Mouse (Mus musculus): ENCODE results near the gene Ybx1.

The Ybx1 gene

DNA sequence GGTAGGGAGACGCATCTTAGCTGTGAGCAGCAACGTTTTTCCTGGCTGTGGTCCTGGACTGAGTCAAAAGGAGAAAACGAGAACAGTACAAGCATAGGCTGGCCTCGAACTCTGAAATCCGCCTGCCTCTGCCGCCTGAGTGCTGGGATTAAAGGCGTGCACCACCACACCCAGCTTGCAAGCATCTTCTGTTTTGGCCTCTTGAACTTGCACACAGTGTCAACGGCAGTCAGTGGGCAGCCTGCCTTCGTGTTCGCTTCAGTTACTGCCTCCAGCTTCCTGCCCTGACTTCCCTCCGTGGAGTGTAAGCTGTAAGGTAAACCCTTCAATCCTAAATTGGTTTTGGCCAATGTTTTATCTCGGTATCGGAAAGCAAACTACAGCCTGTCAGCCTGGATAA is 27.8 kb downstream of the Ybx1 start:
- no peak for DNase-seq (ENCODE audit: low spot score)

DNA sequence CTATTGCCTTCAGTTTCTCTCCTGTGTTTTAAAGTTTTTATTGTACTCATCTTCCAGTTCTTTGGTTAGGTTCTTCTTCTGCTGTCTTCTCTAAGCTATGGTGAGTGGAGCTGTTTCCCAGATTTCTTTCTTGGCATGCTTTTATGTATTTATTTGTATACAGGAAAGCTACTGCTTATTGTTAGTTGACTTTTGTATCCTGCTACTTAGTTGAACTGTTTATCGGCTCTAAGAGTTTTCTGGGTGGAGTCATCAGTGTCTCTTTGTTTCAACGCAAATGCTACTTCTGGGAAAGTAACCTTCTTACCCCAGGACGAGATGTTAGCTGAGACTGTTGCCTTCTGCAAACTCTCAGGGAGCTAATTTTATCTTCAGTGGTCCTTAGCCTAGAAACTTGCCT is 30.9 kb downstream of the Ybx1 start:
- no peak for DNase-seq (ENCODE audit: low spot score)

DNA sequence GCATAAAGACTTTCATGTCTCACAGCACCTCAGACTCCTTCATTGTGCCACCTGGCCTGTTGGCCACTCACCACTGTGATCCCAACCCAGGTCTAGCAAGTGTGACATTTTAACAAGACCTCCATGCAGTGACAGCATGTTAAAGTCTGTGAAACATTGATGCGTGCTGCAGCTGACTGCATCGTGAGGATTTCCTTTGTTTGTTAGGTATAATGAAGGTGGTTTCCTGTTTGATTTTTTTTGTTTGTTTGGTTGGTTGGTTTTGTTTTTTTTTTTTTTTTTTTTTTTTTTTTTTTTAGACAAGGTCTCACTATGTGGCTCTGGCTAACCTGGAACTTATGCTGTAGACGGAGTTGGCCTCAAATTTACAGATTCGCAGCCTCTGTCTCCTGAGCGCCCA is 31.9 kb downstream of the Ybx1 start:
- no peak for DNase-seq (ENCODE audit: low spot score)

DNA sequence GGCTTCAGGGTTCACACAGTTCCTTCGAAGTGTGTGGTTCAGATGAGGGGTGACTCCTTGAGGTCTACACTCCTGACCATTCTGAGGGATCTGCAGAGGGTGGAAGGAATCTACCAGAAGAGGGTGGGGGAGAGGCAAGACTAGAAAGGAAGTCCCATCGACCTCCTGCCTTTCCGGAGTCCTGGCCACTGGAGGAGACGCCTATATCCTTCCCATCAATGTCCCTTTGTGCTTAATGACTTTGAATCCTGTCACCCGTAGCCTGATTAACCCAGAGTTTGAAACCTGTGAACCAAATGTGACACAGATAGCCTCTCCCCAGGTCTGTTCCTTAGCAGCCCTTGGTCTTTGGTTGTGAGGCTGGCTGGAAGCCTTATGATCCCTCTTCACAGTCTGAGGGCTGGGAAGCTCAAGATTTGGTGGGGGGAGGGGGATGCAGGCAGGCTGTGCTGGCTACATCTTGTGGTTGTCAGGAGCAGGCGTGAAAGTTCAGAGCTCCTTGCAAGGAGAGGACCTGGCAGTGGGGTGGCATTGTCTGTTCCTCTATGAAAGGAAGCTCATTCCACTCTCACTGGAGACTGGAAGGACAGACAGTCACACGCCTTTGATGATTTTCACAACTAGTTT is 33.2 kb downstream of the Ybx1 start:
- DNase-seq (ENCODE audit: low spot score) = no peak

DNA sequence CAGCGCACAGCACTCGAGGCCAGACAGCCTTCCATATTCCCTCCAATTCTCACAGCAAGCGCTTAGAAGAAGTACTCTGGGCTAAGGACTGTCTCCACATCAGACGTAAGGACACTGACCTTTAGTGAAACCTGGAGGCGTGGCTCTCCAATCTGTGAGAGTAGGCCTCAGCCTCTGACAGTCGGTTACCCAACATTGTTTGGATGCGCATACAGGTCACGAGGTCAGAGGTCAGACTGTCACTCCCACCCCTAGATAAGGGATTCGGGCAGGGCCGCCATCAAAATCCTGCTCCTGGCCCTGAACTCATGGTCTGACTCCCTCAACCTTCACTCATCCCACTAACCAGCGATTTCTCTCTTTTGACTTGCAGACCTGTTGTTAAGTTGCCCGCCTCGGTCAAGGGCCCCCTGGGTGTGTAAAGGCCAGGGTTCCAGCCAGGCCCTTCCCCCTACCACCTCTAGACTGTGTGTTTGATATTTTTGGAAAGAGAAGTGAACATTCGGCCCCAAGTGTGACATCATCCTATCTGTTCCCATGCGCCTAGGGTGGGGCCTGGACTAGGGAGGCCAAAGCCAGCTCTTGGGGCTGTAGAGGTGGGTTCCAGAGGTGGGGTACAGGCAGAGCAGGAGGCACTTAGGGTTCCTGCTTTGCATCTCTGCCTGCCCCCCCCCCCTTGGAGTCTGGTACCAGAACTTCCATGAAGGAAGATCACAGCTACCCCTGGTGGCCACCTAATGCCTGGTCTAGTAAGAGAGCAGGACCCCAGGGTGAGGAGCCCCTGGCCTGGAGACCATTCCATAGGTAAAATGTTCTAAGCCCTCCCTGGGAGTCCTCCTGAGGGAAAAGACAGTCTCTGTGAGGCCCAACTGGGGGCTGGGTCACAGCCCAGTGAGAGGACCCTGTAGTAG is 34.8 kb downstream of the Ybx1 start:
- no peak for DNase-seq (ENCODE audit: low spot score)

DNA sequence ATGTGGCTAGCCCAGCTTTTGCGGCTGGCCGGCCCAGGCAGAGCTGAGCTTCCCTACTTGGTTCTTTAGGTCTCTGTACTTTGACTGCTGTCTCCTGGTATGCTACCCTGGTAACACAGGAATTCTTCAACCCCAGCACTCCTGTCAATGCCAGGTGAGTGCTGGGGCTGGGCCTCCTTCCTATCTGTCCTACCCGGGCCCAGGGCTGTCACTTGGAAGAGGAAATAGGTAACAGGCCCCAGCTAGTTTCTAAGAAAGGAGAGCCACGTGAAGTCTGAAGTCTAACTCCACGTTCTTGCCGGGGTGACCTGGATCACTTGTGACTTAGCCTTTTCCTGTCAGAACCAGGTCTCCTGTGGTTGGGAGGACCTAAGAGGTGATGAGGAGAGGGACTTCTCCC is 37.3 kb downstream of the Ybx1 start:
- DNase-seq (ENCODE audit: low spot score) = no peak

DNA sequence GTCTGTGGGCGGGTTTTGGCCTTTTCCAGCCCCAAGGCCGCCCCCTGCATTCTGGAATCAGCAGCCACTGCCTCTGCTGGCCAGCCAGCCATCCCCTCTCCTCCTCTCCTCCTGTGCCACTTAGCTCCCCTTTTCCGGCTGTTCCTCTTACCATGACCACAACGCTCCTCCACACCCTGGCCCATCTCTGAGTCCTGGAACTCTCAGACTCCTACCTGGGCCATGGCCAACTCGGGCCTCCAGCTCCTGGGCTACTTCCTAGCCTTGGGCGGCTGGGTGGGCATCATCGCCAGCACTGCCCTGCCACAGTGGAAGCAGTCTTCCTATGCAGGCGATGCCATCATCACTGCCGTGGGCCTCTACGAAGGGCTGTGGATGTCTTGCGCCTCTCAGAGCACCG is 39.1 kb downstream of the Ybx1 start, which contains the start of gene Cldn19:
Gene Cldn19, plus strand, starts transcription at position 64 of the 400 bp plus-strand sequence.
- no peak for DNase-seq (ENCODE audit: low spot score)

DNA sequence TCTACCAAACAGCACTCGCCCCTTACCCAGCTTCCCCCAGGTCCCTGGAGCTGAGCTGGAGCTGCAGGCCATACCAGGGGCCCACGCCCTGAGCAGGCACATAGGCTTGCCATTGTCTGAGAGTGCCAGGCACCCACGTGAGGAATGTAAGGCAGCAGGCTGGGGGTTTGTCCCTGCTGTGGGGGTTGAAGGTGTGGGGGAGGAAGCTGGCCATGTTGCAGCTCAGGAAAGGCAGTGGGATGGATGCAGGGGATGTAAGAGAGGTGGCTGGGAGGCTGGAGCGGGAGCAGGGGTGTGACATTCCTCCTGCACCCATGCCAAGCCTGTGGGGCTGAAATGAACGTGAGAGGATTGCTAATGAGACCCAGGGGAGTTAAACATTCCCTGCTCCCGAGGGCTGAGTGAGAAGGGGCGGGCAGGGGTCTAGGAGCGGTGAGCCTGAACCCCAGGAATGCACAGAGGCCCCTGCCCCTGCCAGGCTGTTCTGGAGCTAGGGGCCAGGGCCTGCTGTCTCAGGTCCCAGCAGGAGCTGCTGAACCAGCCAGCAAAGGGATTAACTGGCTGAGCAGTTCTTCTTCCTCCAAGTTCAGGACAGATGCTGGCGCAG is 40.3 kb downstream of the Ybx1 start:
- DNase-seq (ENCODE audit: low spot score) = no peak

DNA sequence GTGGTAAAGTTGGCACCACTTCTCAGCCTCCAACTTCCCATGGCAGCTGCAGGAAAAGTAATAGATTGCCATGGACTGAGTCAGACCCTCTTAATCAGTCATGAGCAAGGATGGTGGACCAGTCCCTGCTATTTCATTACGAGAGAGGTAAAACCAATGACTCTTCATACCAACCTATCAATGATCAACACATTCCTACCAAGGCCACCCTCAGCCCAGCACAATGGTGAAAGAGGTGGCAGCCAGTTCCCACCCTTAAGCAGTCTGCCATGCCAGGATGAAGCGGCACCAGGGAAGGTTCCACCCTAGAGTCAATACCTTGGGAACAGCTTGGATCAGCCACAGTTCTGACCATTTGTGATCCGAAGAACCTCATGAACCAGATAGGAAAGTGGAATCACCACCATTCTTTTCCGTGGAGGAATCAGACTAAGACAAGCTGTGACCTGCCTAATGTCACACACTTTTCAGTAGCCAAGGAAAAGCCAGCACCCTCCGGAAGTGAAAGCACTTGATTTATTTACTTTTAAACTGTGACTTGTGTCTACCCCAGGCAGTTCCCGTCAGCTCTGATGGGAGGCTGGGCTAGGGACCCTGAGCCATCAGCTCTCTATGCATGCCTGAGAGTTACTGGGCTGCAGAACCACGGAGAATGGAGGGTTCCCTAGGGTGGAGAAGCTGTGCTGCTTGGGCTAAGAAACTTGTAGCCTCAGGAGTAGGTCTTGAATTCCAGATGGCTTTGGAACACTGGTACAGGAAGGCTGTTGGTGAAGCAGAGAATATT is 42.2 kb downstream of the Ybx1 start:
- DNase-seq (ENCODE audit: low spot score) = no peak

DNA sequence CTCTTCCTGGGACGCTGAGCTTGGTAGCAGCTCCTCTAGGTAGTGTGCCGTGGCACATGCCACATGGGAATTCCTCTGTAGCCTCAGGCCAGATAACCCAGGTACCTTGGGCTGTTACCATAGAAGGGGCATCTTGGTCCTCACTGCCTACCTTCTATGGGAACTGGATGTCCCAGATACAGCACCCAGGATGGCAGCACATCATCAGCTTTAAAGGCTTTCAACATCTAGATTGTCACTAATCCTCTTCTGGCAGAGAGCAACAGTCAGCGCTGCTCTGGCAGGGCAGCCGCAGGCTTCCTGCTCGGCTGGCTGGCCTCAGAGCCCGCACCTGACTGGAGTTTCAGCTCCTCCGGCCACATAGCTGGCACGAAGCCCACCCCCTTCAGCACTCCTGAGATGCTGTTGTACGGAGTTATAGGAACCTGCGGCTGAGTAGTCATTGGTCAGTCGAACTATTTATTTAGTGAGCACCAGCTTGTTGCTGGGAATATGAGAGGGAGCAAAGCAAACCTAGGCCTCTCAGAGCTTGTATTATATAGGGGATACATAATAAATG is 45.9 kb downstream of the Ybx1 start:
- no peak for DNase-seq (ENCODE audit: low spot score)

DNA sequence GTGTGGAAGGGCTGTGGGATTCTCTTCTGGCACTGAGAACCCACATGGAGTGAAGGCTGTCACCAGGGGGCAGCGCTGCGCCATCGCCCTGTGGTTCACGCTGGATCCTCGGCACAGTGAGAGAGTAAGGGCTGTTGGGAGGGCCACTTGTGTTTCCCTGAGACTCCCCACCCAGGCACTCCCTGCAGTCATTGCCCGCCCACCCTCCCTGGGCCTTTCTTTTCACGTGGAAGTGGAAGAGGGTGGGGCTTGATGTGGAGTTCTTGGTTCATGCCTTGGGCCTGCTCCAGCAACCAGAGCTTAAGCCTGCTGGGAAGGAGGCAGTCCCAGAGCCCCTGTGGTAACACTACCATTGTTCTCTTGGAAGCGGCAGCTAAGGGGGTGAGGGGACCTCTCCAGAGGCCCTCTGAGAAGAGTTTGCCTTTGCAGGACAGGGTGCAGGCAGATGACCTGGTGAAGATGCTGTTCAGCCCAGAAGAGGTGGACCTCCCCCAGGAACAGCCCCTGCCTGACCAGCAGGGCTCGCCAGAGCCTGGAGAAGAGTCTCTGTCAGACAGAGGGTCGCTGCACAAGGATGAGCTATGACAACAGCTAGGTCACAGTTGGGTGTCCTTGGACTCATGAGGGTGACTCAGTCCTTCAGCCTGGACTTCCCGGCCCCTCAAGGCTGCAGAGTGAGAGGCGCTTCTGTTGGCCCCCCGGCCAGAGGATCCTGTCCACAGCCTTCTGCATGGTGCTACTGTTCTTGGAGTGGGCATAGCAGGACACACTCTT is 46.8 kb downstream of the Ybx1 start:
- peak; percentile 62 for DNase-seq (ENCODE audit: low spot score)

DNA sequence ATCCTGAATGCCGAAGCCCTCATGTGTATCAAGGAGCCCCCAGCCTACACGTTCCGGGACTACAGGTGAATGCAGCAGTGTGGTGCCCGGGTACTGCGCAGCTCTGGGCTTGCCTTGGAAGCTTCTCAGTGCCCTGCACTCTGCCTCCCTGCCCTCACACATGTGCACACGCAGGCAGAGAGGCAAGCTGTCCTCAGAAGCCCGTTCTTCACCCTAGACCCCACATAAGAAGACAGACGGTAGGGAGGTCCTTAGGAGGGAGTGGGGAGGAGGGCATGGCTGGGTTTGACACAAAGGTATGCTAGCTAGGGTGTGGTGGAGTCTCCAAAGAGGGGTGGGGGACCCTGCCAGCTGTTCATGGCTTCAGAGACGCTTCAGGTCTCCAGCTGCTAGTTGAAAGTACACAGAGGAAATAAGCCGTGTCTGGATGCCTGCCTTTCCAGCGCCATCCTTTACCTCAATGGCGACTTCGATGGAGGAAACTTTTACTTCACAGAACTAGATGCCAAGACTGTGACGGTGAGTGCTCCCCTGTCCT is 47.6 kb downstream of the Ybx1 start:
- no peak for DNase-seq (ENCODE audit: low spot score)

DNA sequence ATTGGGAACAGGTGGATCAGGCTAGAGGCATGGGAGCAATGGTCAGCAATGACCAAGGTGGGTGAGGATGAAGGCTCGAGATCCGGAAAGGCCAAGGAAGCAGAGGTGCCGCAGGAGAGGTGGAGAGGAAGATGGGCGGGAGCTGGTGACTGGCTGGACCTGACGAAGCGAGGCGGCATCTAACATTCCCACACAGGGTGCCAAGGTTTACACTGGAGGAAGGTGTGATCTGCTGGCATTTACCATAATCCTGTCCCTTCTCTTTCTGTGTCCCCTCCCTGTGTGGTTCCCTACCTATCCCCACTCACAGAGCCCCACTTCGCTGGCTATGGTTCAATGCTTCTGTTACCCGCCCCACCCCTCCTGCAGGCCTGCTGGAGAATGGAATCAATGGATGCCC is 48.4 kb downstream of the Ybx1 start:
- DNase-seq (ENCODE audit: low spot score) = no peak

DNA sequence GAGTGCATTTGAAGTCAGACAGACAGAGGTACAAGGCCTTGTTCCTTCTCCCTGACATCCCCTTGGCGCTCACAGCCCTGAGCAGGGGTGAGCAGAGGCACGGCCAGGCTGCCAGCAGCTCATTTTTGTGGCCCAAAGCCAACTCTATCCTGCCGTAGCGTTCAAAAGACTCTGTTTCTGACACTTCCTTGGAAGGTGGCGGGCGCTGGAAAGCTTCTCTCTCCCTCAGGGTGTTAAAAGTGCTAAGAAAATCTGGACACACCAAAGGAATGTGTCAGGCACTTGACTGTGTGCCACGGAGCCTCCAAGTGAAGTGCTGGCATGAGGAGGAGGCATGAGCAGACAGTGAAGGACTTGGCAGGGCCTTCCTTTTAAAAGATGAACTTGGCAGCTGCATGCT is 48.8 kb downstream of the Ybx1 start:
- DNase-seq (ENCODE audit: low spot score) = peak; percentile 42

DNA sequence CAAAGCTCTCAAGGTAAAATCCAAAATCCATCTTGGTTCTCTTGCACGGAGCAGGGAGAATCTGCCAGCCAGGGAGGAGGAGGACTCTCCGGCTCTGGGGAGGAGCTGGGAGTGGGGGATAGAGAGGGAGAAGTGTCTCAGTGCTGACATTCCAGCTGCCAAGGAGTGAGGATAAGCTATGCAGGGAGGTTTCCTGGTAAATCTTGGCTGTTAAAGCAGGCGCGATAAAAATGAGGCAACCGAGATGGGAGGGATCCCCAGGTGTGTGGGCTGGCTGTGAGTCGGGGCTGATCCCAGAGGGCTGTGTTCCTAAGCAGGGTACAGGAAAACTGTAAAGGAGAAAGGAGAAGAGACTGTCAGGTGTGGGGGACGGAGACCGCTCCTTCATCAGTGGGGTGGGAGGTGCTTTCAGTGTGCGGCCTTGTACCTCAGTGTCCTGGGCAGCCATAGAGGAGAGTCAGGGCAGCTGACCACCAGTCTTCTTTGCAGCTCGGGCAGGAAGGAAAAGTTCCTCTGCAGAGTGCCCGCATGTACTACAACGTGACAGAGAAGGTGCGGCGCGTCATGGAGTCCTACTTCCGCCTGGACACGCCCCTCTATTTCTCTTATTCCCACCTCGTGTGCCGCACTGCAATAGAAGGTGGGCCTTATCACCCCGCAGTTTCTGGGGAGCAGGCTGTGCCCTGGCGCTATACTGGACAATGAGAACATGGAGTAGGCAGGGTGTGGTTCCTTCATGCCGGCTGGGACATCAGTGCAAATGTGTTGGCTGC is 49.8 kb downstream of the Ybx1 start:
- DNase-seq (ENCODE audit: low spot score) = peak; percentile 15

DNA sequence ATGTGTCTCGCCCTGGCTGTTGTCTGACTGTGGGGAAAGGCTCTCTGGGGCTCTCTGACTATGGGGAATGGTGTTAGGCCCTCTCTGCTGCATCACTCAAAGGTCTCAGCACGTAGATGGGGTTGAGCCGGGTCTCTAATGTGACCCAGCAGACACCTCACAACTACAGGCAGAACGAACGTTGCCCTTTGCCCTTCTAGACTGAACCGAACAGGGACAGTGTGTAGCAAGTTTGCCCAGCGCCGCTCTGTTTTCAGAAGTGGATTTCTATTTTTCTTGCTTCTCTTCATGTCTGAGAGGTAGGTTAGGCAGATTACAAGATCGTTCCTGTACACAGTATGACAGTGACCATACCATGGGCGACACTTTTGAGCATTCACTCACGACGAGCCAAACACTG is 51.8 kb downstream of the Ybx1 start:
- no peak for DNase-seq (ENCODE audit: low spot score)

DNA sequence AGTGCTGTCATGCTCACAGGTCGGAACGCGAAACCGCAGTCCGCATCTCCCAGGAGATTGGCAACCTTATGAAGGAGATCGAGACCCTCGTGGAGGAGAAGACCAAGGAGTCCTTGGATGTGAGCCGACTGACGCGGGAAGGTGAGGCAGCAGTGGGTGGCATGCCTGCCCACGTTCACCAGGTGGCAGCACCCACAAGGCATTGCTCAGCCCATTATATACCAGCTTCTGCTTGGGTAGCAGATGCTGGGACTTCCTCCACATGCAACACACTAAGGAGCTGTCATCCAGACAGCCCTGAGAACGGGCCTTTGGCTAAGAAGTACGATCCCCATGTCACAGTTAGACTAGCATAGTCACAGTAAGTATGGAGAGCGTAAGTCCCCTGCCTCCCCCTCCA is 52.7 kb downstream of the Ybx1 start:
- DNase-seq (ENCODE audit: low spot score) = peak; percentile 23

DNA sequence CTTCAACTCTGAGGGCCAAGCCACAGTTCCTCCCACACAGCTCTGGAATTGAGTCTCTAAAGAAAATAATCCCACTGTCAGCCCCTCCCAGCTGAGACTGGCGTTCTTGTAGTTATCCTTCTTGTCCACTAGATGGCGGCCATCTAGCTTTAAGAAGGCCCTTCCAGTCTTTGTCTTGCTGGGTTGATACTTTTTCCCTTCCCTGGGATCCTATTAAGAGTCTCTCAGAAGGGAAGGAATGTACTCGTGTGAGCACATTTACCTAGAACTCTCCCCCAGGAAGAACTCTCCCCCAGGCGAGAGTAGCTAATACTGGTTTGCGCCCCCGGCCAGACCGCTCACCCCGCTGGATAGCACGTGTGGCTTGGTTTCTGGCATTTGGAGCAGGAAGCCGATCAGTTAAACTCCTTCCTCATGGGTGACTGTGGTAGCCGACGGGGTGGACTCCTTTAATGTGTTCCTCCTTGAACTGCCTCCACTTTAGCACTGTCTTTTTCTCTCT is 55.2 kb downstream of the Ybx1 start:
- DNase-seq (ENCODE audit: low spot score) = peak; percentile 33

DNA sequence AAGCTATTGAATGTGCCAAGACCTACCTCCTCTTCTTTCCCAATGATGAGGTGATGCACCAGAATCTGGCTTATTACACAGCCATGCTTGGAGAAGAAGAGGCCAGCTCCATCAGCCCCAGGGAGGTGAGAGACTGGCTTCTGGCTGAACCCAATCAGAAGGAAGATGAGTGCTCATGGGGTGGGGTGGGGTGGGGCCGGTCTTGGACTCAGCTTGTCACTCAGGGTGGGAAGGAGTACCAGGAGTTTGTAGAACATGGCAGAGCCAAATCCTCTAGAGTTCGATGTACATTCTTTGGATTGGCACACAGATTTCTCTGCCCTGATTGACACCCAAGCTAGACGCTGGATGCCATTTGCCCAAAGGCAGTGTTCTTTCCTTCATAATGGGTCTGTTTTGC is 55.7 kb downstream of the Ybx1 start:
- no peak for DNase-seq (ENCODE audit: low spot score)

DNA sequence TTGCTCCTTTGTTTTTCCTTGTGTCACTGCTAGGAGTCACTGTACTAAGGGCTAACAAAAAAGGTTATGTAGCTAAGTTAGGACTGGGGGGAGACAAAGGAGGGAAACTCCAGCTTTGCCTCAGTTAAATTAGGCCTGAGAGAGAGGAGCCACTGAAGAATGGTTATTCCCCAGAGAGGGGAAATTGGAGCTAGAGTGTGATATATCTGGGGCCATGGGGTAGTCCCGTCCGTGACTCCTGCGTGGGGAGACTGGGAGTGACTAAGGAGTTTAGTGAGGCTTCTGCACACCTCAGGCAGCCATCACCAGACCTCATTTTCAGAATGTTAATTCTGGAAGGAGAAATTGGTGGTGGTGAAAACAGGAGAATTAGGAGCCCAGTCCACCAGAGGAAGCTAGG is 60.1 kb downstream of the Ybx1 start:
- no peak for DNase-seq (ENCODE audit: low spot score)

All from ovary, postnatal 14 days (tissue).